Mouse (Mus musculus): ENCODE measurements around the gene Pfdn5.

Gene Pfdn5

DNA sequence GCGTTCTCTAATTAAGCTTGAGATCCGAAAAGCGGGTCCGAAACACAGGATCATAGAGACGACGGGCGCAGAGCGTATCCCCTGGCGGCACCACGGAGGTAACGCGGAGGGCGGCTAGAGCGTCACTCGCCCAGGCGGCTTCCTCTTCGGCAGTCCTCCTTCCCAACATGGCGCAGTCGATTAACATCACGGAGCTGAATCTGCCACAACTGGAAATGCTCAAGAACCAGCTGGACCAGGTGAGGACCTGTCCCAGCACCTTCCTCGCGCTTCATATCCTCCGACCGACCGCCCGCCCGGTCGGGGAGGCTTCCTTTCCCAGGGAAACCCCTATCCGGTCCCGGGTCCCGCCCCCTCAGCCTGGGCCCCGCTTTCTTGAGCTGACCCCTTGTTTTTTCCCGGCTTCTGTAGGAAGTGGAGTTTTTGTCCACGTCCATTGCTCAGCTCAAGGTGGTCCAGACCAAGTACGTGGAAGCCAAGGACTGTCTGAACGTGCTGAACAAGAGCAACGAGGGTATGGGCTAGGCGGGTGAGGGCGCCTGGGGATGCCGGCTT, at the start of gene Pfdn5:
Gene Pfdn5, plus strand, starts transcription at position 95 of the 555 bp plus-strand sequence.
- DNase-seq (ENCODE audit: low read depth, low spot score): peak; percentile 71

DNA sequence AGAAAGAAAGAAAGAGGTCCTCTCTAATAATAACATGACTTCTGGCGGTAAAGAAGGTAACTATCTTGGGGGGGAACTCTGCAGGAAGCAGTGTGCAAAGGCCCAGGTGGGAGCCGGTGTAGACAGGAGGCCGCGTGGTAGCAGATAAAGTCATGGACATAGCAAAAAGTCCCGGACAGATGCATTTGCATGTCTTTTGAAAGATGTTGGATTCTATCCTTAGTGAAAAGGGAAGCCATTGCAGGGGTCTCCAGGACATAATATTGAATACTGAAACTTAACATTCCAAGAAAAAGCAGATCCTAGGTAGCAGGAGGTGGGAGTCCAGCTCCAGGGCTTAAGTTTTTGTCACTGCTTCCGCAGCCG, 47.2 kb upstream of the Pfdn5 start:
- DNase-seq (ENCODE audit: low read depth, low spot score): no peak

DNA sequence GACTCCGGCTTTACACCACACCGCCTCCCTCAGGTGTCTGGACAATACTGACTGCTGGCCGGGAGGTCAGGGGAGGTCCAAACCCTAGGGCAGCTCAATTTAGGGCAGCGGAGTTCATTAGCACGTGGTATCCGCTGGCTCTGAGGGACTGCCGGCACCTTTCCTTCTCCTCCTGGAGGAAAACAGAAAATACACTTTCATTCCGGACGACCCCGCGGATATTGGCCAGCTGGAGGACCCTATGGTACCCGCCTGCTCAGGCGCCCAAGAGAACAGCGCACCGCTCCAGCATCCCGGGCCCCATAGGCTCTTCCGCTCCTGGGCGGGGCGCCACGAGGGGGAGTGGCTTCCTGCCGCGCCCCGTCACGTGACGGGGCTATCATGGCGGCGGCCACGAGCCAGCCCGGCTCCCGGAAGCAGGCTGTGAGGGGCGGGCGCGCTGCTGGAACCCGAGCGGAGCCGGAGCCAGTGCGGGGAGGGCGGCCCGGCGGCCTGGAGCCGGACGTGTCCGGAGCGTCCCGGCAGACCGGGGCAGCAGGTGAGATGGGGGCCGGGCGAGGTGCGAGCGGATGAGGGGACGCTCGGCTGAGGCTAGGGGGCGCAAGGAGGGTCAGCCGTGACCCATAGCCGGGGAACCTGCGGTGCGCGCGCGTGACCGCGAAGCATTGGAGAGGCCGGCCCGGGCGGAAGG, 46.7 kb upstream of the Pfdn5 start, which contains the start of gene Mfsd5:
Gene Mfsd5, plus strand, starts transcription at position 363 of the 691 bp plus-strand sequence.
- DNase-seq (ENCODE audit: low read depth, low spot score): peak; percentile 90

GRCm38 (mm10) chr15:102279783-102280520, 46.0 kb upstream of the Pfdn5 start:
- no peak for DNase-seq (ENCODE audit: low read depth, low spot score)

DNA sequence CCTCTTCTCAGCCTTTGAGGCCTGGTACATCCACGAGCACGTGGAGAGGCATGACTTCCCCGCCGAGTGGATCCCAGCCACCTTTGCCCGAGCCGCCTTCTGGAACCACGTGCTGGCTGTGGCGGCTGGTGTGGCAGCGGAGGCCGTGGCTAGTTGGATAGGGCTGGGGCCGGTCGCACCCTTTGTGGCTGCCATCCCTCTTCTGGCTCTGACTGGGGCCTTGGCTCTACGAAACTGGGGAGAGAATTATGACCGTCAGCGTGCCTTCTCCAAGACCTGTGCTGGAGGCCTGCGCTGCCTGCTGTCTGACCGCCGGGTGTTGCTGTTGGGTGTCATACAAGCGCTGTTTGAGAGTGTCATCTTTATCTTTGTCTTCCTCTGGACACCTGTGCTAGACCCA, 45.3 kb upstream of the Pfdn5 start:
- DNase-seq (ENCODE audit: low read depth, low spot score): no peak

DNA sequence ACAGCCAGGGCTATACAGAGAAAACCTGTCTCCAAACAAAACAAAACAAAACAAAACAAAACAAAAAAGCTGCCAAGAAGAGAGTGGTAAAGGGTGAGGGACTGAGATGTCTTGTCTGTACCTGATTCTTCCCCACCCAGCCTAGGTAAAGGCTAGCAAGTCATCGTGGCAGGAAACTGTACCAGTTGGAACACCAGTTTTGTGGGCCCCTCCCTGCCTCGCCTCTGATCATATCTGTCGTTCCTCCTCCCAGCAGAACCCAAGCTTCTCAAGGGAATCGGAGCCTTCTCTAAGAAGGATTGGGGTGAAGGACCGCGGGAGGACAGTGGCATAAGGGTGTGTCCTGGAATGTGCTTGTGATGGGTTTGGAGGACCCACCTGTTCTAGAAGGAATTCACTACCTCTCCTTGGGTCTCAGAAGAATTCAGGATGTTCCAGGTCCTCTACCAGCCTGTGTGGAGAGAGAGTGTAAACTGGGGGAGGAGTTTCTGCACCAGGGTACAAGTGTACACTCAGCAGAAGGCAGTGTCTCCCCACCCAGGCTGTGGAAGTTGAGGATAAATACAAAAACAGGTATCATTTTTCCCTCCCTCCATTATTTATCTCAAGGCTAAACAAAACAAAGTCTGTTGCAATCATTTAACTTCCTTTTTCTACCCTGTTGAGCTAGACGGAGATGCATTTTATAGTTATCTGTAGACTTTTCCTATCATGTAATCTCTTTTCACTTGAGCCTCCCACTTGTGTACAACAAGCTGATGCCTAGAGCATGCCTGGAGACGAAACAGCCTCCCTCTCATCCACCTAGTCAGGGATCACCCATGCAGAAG, 43.2 kb upstream of the Pfdn5 start:
- no peak for DNase-seq (ENCODE audit: low read depth, low spot score)

DNA sequence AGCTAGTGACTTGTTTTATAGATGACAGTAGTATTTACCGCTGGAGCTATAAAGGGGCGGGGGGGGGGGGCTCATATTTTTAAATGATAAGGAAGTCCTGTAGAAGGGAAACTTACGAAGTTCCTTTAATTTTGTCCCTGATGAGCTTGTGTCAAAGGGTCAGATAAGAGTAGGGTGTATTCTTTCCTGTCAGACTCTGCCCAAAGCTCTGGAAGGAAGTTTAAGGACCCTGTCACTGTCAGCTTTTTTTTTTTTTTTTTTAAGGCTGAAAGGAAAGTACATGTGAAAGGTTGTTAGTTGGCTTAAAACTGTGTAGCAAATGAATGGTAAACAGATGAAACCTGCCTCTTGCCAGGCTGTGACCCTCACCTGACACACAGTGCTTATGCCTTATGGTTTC, 42.3 kb upstream of the Pfdn5 start:
- DNase-seq (ENCODE audit: low read depth, low spot score): no peak

DNA sequence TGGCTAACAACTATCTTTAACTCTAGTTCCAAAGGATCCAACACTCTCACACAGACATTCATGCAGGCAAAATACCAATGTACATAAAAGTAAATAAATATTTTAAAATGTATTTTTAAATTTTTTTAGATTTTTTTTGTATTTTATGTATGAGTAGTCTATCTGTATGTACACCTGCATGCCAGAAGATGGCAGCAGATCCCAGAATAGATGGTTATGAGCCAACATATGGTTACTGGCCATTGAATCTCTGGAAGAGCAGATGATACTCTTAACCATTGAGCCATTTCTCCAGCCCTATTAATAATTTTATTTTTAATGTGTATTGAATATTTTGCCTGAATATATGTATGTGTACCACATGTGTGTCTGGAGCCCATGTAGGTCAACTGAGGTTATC, 38.5 kb upstream of the Pfdn5 start:
- DNase-seq (ENCODE audit: low read depth, low spot score): peak; percentile 48

DNA sequence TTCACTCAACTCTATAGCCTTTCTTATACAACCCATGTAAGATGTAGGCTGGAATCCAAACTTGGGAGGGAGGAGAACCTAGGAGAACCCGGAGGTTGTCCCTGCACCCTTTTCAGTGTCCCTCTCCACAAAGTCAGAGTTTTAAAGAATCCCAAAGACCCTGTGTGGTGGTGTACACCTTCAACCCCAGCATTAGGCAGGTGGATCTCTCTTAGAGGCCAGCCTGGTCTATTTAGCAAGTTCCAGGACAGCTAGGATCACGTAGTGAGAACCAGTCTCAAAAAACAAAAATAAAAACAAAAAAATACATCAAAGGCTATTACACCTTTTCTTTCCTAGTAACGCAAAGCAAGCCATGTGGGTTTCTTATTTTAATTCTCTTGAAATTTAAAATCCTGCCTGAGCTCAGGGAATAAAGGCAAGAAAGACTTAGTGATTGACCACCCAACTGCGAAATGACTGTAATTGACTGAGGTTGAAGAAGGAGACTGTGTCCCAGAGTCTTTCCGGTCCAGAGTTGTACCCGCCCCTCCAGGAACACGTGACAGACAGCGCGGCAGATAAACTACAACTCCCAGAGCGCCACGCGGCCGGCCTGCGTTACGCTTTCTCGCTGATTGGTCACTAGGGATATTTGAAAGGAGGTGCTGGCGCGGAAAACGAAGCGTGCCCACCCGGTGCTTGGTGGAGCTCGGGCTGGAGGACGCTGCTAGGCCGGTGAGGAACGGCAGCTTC, 30.1 kb upstream of the Pfdn5 start, which contains the start of gene Espl1:
Gene Espl1, plus strand, starts transcription at position 634 of the 735 bp plus-strand sequence.
- peak; percentile 93 for DNase-seq (ENCODE audit: low read depth, low spot score)

DNA sequence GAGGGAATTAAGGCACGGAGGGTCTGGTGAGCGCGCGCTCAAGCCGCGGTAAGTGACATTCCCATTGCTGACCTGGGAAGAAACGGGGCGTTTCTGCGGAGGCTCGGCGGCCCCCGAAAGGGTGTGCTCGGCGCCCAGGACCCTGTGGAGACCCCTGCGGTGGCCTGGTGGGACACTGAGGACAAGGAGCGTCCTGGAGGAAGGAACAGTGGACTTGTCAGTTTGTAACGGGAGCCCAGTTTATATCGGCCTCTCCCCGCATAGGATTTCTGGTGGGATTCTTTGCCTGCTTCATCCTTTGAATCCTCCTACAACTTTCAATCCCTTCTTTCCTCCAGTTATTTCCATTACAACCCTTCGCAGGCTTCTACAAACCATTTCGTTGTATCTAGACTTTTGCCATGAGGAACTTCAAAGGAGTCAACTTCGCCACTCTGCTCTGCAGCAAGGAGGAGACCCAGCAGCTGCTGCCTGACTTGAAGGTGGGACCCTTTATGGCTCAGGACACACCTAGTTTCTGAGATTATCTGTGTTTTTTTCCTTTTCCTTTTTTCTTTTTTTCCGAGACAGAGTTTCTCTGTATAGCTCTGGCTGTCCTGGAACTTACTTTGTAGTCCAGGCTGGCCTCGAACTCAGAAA, 29.4 kb upstream of the Pfdn5 start:
- no peak for DNase-seq (ENCODE audit: low read depth, low spot score)

- no peak for DNase-seq (ENCODE audit: low read depth, low spot score)
Measured at GRCm38 (mm10) chr15:102302542-102302941, 23.4 kb upstream of the Pfdn5 start.

DNA sequence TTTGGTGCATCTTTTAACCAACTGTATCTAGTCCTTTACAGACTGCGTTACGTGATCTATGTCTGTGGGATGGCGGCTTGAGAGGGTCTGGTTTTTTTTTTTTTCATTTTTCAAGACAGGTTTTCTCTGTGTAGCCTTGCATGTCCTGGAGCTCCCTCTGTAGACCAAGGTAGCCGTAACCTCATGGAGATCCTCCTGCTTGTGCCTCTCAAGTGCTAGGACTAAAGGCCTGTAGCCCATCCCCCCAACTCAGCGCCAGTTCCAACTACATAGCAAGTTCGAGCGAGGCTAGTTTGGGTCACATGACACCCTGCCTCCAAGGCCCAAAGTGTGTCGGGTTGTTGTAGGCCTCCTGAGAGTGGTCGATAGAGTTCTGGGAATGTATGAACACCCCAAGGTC, 17.2 kb upstream of the Pfdn5 start:
- no peak for DNase-seq (ENCODE audit: low read depth, low spot score)

GRCm38 (mm10) chr15:102310074-102310845, 15.7 kb upstream of the Pfdn5 start:
- no peak for DNase-seq (ENCODE audit: low read depth, low spot score)

- DNase-seq (ENCODE audit: low read depth, low spot score): no peak
Measured at GRCm38 (mm10) chr15:102311489-102311888, 14.4 kb upstream of the Pfdn5 start.

GRCm38 (mm10) chr15:102315292-102315691, 10.6 kb upstream of the Pfdn5 start:
- DNase-seq (ENCODE audit: low read depth, low spot score): no peak

- peak; percentile 40 for DNase-seq (ENCODE audit: low read depth, low spot score)
Measured at GRCm38 (mm10) chr15:102316263-102316662, 9.7 kb upstream of the Pfdn5 start.

GRCm38 (mm10) chr15:102324654-102325473, 1.1 kb upstream of the Pfdn5 start:
- DNase-seq (ENCODE audit: low read depth, low spot score): peak; percentile 9

DNA sequence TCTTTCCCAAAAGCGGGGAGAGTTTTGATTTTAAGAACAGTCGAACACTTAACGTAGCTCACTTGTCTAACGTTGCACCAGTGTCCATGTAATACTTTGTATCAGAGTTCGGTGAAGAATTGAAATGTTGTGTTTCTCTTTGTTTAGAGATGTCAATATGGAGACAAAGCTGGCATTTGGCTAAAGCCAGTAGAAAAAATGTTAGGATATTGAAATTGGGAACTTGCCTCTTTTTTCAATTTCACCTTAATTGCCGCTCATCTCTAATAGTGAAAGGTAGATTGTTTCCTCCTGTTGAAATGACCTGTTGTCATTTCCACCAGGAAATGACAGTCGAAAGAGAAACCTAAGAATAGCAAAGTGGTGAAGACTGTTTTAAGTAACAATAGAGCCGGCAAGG, 976 bp downstream of the Pfdn5 start:
- no peak for DNase-seq (ENCODE audit: low read depth, low spot score)

DNA sequence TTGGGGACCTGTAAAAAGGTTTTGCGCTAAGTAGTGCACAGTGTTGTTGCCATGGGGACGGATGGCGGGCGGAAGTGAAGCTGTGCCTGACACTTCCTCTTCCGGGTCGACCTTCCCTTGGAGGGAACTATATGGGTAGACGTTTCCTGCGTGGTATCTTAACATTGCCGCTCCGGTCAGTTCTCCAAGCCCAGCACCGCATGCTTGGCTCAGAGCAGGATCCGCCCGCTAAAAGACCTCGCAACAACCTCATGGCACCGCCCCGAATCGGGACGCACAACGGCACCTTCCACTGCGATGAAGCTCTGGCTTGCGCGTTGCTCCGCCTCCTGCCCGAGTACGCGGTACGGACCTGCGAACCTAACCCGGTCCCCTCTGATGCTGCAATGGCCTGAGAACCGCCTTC, 5.7 kb downstream of the Pfdn5 start, which contains the start of gene Myg1:
Gene Myg1, plus strand, starts transcription at position 100 of the 406 bp plus-strand sequence.
- peak; percentile 83 for DNase-seq (ENCODE audit: low read depth, low spot score)

All from forelimb bud, embryonic 11.5 days (tissue).